Mouse (Mus musculus) lung, postnatal 0 days (tissue): ENCODE measurements at regions not wholly inside any gene's neighbourhood (a gene's known extent, or its start where the extent isn't known, plus 50 kb on each side); places are given as distances from the start of the nearest gene placed in this dataset.

Experiments used
- CTCF ChIP-seq: IDR thresholded peaks from 2 replicates; pipeline ENCODE4 v1.5.1; 2016; ENCODE audit warnings: antibody characterized with exemption, mild to moderate bottlenecking
- EP300 ChIP-seq: IDR thresholded peaks from 2 replicates; pipeline ENCODE4 v1.6.1; 2016; ENCODE audit warnings: antibody characterized with exemption, mild to moderate bottlenecking, control low read depth

DNA sequence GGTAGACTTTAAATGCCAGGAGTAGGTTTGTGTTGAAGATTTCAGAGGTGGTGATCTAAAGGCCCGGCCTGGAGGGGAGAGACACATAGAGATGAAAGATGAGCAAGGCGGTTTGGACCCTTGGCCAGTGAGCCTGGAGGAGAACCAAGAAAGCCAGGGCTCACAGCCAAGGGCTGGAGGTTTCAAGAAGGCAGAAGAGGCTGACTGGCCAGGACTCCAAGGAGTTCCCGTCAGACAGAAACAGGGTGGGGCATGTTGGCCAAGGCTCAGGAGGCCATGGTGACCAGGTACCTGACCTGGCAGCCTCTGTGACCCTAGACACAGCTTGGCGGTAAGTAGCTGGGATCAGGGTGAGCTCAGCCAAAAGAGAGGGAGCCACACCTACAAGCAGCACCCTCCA lies 159.3 kb upstream of the Spdye4c start:
- TF ChIP-seq CTCF (no peak), EP300 (no peak)
